Mouse (Mus musculus): ENCODE data around the gene Dtd1. TPM values are rescaled to one million over a fixed set of nuclear protein-coding genes. Genes with fewer than 3 reads are reported as not detected.

Dtd1 gene
- polyA plus RNA-seq, 1 experiment = 10.5 TPM

DNA sequence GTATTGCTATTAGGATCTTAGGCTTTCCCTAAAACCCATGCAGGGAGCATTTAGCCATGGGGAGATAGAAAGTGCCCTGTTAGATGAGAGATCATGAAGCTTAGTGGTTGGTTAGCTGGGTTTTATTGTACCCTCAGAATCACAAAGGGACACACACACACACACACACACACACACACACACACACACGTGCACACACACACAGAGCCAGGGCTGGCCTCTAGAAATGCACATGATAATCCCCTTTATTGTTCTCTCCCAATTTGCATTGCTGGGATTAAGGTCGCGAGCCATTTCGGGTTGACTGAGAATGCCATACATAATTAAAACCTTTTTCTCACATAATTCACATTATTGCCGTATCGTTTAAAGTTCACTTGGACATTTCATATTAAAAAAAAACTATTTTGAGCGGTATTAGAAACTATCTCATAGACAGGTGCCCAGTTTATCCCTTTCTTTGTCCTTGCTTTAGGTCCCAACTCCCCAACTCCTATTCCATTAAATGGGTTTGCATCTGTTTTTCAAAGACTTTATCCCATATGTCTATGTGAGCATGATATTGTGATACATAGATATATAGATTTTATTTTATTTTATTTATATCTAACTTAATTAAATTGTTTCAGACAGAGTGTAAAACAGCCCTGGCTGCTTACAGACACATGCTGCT, 164.6 kb downstream of the Dtd1 start:
- Histone ChIP-seq H3K79me2 (ENCODE audit: control insufficient read depth, insufficient read depth) (no peaks in the 10 kb centered on the region), H3K27me3 (ENCODE audit: control insufficient read depth, insufficient read depth, insufficient read length) (no peaks in the 10 kb centered on the region), H3K36me3 (ENCODE audit: control insufficient read depth, insufficient read depth) (no peaks in the 10 kb centered on the region), H3K4me3 (no peak overlapping the region), H3ac (ENCODE audit: control insufficient read depth, insufficient read length) (no peak overlapping the region), H3K4me2 (ENCODE audit: low read depth) (no peak overlapping the region)
- TF ChIP-seq TCF12 (IDR thresholded peaks at IDR 0.05; ENCODE audit: insufficient read depth, poor library complexity, severe bottlenecking) = no peak
- TF ChIP-seq MAX (IDR thresholded peaks at IDR 0.05; ENCODE audit: low read depth) = no peak
- no peak for TF ChIP-seq TCF3 (IDR thresholded peaks at IDR 0.05; ENCODE audit: insufficient read length, low read depth)
- no peak for TF ChIP-seq SRF (IDR thresholded peaks at IDR 0.05; ENCODE audit: control insufficient read depth, insufficient read length, low read depth)
- TF ChIP-seq POLR2A (IDR thresholded peaks at IDR 0.05; ENCODE audit: insufficient read length, low read depth) = no peak
- TF ChIP-seq MYOD1 (IDR thresholded peaks at IDR 0.05; ENCODE audit: control insufficient read depth in 1 of 3, insufficient read length in 2 of 3, low read depth in 2 of 3) = no peak
- no peak for TF ChIP-seq MYOG (IDR thresholded peaks at IDR 0.05; ENCODE audit: control insufficient read depth in 1 of 3, insufficient read depth in 1 of 3, insufficient read length in 2 of 3, low read depth in 2 of 3)
- no peak for TF ChIP-seq REST (IDR thresholded peaks at IDR 0.05; ENCODE audit: insufficient read depth, insufficient read length)
- TF ChIP-seq E2F4 (IDR thresholded peaks at IDR 0.05; ENCODE audit: insufficient read depth) = no peak
- TF ChIP-seq CEBPB (IDR thresholded peaks at IDR 0.05; ENCODE audit: insufficient read depth, poor library complexity, severe bottlenecking) = no peak
- no peak for TF ChIP-seq POLR2AphosphoS2 (IDR thresholded peaks at IDR 0.05; ENCODE audit: insufficient read length, low read depth)
- no peak for TF ChIP-seq USF1 (IDR thresholded peaks at IDR 0.05; ENCODE audit: low read depth)

GRCm38 (mm10) chr2:144765219-144765618, 165.5 kb downstream of the Dtd1 start:
- TF ChIP-seq MYOD1 (IDR thresholded peaks at IDR 0.05; ENCODE audit: control insufficient read depth in 1 of 3, insufficient read length in 2 of 3, low read depth in 2 of 3) (no peak), SRF (IDR thresholded peaks at IDR 0.05; ENCODE audit: control insufficient read depth, insufficient read length, low read depth) (no peak), TCF3 (IDR thresholded peaks at IDR 0.05; ENCODE audit: insufficient read length, low read depth) (no peak), REST (IDR thresholded peaks at IDR 0.05; ENCODE audit: insufficient read depth, insufficient read length) (no peak), TCF12 (IDR thresholded peaks at IDR 0.05; ENCODE audit: insufficient read depth, poor library complexity, severe bottlenecking) (no peak), E2F4 (IDR thresholded peaks at IDR 0.05; ENCODE audit: insufficient read depth) (no peak), POLR2AphosphoS2 (IDR thresholded peaks at IDR 0.05; ENCODE audit: insufficient read length, low read depth) (no peak), MAX (IDR thresholded peaks at IDR 0.05; ENCODE audit: low read depth) (no peak), MYOG (IDR thresholded peaks at IDR 0.05; ENCODE audit: control insufficient read depth in 1 of 3, insufficient read depth in 1 of 3, insufficient read length in 2 of 3, low read depth in 2 of 3) (no peak), CEBPB (IDR thresholded peaks at IDR 0.05; ENCODE audit: insufficient read depth, poor library complexity, severe bottlenecking) (no peak), POLR2A (IDR thresholded peaks at IDR 0.05; ENCODE audit: insufficient read length, low read depth) (no peak), USF1 (IDR thresholded peaks at IDR 0.05; ENCODE audit: low read depth) (no peak)

GRCm38 (mm10) chr2:144768375-144769117, 168.8 kb downstream of the Dtd1 start:
- no peak overlapping the region for H3ac ChIP-seq (ENCODE audit: control insufficient read depth, insufficient read length)
- TF ChIP-seq MYOD1 (IDR thresholded peaks at IDR 0.05; ENCODE audit: control insufficient read depth in 1 of 3, insufficient read length in 2 of 3, low read depth in 2 of 3) = no peak
- no peak for TF ChIP-seq MAX (IDR thresholded peaks at IDR 0.05; ENCODE audit: low read depth)
- TF ChIP-seq E2F4 (IDR thresholded peaks at IDR 0.05; ENCODE audit: insufficient read depth) = no peak
- no peak for TF ChIP-seq TCF12 (IDR thresholded peaks at IDR 0.05; ENCODE audit: insufficient read depth, poor library complexity, severe bottlenecking)
- no peak for TF ChIP-seq REST (IDR thresholded peaks at IDR 0.05; ENCODE audit: insufficient read depth, insufficient read length)
- no peak for TF ChIP-seq CEBPB (IDR thresholded peaks at IDR 0.05; ENCODE audit: insufficient read depth, poor library complexity, severe bottlenecking)
- TF ChIP-seq MYOG (IDR thresholded peaks at IDR 0.05; ENCODE audit: control insufficient read depth in 1 of 3, insufficient read depth in 1 of 3, insufficient read length in 2 of 3, low read depth in 2 of 3) = no peak
- TF ChIP-seq USF1 (IDR thresholded peaks at IDR 0.05; ENCODE audit: low read depth) = no peak
- TF ChIP-seq SRF (IDR thresholded peaks at IDR 0.05; ENCODE audit: control insufficient read depth, insufficient read length, low read depth) = no peak
- no peaks in the 10 kb centered on the region for H3K79me2 ChIP-seq (ENCODE audit: control insufficient read depth, insufficient read depth)
- no peak overlapping the region for H3K4me2 ChIP-seq (ENCODE audit: low read depth)
- H3K4me3 ChIP-seq = no peak overlapping the region
- H3K27me3 ChIP-seq (ENCODE audit: control insufficient read depth, insufficient read depth, insufficient read length) = no peaks in the 10 kb centered on the region
- no peaks in the 10 kb centered on the region for H3K36me3 ChIP-seq (ENCODE audit: control insufficient read depth, insufficient read depth)

More at GRCm38 (mm10) chr2:144765219-144765618, 165.5 kb downstream of the Dtd1 start:
- Histone ChIP-seq H3K79me2 (ENCODE audit: control insufficient read depth, insufficient read depth) (no peaks in the 10 kb centered on the region), H3K4me3 (no peak overlapping the region), H3K4me2 (ENCODE audit: low read depth) (no peak overlapping the region), H3K36me3 (ENCODE audit: control insufficient read depth, insufficient read depth) (no peaks in the 10 kb centered on the region), H3ac (ENCODE audit: control insufficient read depth, insufficient read length) (no peak overlapping the region), H3K27me3 (ENCODE audit: control insufficient read depth, insufficient read depth, insufficient read length) (no peaks in the 10 kb centered on the region)

GRCm38 (mm10) chr2:144769118-144769496, 169.4 kb downstream of the Dtd1 start:
- Histone ChIP-seq H3K4me2 (ENCODE audit: low read depth) (no peak overlapping the region), H3K27me3 (ENCODE audit: control insufficient read depth, insufficient read depth, insufficient read length) (no peaks in the 10 kb centered on the region), H3K36me3 (ENCODE audit: control insufficient read depth, insufficient read depth) (no peaks in the 10 kb centered on the region), H3K4me3 (no peak overlapping the region), H3K79me2 (ENCODE audit: control insufficient read depth, insufficient read depth) (no peaks in the 10 kb centered on the region), H3ac (ENCODE audit: control insufficient read depth, insufficient read length) (no peak overlapping the region)
- no peak for TF ChIP-seq TCF12 (IDR thresholded peaks at IDR 0.05; ENCODE audit: insufficient read depth, poor library complexity, severe bottlenecking)
- no peak for TF ChIP-seq SRF (IDR thresholded peaks at IDR 0.05; ENCODE audit: control insufficient read depth, insufficient read length, low read depth)
- TF ChIP-seq MYOG (IDR thresholded peaks at IDR 0.05; ENCODE audit: control insufficient read depth in 1 of 3, insufficient read depth in 1 of 3, insufficient read length in 2 of 3, low read depth in 2 of 3) = no peak
- TF ChIP-seq USF1 (IDR thresholded peaks at IDR 0.05; ENCODE audit: low read depth) = no peak
